Mouse (Mus musculus) ovary, postnatal 10 days (tissue): ENCODE data around the gene Mtf1.

ENCODE experiments used
- DNase-seq: peaks from one replicate; pipeline ENCODE4 v3.0.0; 2022; ENCODE audit warnings: low spot score

Gene Mtf1

DNA sequence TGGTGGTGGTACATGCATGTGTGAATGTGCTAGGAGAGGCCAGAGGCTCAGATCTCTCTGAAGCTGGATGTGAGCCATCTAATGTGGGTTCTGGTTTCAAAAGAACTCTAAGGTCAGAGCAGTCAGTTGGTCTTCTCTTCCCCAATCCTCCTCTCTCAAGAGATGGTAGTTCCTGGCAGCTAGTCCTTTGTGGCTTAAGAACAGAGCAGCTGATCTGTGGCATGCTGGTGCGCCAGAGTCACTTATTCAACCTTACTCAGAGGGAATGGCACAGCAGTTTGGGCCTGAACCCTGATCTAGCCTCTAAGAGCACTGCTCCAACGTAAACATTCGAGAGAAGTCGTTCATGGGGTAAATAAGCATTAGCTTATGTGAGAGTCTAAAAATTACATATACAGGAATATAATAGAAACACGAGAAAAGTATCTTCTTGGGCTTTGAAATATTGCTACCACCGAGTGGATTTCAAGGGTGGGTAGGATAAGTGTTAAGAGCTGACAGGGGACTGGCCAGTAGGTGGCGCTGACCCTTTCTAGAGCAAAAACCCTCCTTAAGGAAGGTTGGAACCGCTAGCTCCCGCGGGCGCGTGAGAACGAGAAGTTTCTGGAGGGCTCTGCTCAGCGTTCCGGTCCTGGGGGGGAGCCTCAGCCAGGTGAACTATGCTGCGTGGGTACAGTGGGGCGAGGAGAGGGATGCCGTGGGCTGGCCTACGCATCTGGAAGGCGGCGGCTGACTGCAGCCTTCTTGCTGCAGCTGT, at the start of gene Mtf1:
Mtf1 (plus strand) TSS at position 553 of the 757 bp plus-strand sequence.
- DNase-seq = peak; percentile 57

DNA sequence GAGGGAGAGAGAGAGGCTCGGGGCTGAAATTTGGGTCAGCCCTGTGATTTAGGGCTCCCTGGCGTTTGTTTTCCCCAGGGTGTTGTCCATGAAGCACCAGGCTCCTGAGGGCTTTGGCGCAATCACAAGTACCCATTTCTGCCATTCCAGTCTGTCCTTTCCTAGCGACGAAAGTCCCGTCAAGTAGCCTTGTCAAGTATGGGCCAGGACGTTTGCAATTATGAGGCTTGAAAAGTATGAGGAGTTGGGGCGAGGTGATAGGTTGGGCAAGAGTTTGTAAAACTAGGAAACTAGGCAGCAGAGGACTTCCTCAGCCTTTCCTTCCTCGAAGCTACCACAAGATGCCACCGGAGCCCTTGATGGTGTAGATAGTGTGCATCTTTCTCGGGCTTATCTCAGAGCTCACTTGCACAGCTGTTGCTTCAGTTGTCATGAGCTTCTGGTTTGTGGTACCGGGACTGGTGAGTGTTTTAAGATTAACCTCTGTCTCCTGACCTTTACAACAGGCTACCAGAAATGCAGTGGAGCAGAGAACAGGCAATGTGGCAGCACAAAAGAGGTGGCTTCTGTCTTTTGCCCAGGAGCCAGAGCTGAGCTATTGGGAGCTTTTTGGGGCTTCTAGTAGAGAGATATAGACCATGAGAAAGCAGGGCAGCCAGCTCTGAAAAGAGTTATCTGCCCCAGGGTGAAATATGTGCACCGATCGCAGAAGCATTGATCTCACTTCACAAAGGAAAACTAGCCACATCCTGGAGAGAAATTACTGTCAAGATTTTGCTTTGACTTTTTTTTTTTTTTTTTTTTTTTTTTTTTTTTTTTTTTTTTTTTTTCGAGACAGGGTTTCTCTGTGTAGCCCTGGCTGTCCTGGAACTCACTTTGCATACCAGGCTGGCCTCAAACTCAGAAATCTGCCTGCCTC, 49.4 kb upstream of the Mtf1 start:
- no peak for DNase-seq

DNA sequence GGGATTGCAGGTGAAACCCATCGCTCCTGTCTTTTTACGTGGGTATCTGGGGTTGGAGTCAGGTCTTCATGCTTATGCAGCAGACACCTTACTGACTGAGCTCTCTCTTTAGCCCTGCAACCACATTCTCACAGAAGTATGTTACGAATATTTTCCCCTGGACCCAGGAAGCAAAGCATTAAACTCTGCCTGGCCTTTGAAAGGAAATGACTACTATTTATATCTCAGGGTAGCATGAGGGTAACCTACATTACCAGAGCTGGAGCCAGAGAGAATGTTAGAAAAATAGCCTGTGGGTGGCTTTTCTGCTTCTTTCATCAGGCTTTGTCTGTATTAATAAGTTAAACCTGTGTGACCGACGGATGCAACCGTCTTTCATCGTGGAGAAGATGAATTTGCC, 46.4 kb upstream of the Mtf1 start:
- no peak for DNase-seq

DNA sequence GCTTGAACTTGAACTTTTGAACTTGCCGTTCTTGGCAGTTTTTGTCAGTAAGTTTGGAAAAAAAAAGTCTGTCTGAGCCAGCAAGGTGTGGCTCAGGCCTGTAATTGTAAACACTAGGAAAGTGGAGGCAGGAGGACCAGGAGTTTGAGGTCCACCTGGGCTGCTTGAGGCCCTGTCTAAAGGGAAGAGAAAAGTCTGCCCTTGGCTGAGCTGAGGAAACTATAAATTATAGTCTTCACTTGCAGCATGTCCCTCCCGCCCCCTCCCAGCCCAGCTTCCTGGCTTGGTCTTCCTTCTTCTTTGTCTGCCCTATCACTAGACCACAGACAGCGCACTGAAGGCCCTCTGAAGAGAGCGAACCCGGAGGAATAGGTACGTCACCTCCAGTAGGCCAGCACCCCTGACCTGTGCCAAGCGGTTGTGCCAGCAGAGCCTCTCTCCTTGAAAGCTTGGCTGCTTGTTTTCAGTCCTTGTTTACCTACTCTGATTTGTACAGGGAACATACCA, 42.5 kb upstream of the Mtf1 start:
- no peak for DNase-seq

DNA sequence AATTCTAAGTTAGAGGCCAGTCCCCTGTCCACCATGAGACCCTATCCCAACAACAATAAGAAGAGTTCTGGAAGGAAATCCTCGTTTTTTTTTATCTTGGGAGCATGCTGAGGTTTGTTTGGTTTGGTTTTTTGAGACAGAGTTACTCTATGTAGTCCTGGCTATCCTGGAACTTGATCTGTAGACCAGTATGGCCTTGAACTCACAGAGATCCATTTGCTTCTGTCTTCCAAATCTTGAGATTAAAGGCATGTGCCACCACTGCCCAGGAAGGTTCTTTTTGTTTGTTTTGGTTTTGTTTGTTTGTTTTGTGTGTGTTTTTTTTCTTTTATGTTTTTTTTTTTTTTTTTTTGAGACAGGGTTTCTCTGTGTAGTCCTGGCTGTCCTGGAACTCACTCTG, 40.7 kb upstream of the Mtf1 start:
- no peak for DNase-seq

DNA sequence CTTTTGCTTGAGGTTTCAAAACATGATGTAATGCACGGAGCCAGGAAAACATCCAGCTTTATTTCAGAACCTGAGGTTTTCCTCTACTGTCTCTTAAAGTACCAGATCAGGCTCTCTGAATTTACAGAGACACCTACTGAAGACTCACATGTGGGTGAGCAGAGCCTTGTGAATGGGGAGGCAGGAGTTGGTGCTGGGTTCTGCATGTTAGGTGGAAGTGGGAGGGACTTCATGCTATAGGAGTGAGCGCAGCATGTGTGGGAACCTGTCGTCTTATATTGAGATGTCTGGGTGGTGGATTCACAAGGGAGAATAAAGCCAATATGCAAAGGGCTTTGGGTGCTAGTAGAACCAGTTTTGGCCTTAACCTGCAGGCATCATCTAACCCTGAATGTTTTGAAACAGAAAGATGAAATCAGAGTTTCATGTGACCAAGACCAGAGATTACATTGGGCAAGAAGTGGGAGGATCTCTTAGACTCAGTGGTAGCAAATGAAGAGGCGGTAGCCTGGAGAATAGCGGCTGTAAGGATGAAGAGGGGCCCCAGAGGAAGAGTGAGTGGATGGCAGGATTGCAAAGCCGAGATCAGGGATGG, 38.9 kb upstream of the Mtf1 start:
- no peak for DNase-seq

DNA sequence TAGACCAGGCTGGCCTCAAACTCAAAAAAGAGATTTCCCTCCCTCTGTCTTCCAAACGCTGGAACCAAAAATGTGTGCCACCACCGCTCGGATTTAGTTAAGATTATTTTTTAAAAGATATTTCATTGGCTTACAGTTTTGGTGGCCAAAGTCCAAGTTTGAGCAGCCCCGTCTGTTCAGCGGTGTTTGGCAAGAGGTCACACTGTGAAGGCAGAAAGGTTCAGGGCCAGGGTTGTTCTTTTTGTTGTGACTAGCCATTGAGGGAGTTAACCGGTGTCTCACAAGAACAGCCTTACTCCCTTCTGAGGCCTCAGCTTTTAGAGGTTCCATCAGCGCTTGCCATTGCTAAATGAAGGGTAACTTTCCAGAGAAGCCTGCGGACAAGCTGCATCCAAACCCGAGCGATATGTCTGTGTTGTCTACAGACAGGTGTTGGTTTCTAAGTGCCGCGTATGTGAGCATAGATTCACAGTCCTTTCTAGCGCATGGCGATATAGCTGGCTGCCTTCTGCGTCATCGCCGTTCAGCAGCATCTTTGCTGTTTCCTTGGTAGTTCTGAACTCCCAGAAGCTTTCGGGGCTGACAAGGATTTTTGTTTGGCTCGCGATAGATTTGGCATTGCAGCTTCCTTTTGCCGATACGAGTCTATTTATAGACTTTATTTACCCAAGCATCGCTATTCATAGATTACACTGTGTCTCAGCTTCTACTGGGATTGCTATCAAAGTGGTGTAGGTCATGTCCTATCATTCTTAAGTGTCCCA, 35.9 kb upstream of the Mtf1 start:
- DNase-seq = no peak

DNA sequence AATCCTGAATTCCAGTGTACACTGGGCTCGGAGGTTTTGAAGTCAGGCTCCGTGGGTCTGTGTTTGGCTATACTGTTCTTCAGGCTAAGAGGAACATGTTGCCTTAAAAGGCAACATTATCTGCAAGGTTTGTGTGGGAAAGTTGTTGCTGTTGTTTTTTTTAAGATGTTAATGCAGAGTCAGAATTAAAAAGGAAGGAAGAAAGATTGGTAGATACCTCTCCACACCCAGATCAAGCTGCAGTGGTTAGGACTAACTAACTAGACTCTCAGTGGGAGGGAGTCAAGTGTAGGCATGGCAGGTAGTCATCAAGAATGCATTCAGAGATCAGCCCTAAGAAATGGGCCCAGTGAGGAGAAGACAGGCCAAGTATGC, 35.4 kb upstream of the Mtf1 start:
- DNase-seq = no peak

DNA sequence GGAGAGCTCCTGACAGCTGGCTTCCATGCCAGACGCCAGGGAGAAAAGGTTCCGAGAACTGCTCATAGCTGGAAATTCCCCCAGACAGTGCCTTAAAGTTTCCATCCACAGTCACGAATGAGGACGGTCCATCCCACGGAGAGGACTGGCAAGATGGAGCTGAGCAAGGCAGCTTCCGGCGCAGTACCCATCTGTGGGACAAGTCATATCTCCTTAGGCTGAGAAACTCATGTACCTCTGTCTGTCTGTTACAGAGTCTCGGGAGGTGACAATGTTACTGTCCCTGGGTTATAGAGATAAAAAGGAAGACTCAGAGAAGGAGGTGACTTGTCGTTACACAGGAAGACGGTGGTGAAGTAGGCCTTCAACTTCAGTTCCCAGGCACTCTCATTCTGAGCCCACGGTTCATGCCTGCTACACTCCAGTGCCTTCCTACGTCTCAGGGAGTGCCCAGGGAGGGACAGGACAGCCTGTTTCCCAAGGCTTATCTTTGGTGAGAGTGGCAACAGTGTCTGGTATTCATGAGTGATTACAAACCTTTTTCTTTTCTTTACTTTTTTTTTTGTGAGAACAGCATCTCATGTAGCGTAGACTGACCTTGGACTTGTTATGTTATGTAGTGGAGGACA, 32.8 kb upstream of the Mtf1 start:
- no peak for DNase-seq

DNA sequence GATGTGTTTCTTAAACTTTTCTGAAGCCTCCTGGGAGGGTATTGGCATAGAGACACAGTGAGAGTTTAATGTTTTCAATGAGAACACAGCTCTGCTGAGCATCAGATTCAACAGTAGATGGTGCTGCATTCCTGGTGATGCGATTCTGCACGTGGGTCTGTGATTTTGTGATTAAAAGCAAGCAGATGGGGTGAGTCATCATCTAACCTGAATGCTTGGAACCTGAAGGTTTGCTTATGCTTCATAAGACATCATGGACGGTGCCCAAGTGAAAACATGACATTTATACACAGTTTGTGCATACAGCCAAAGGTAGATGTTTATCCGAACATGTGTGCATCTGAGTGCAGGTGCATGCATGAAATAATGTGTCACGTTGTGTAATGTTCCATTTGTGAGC, 31.3 kb upstream of the Mtf1 start:
- DNase-seq = no peak

DNA sequence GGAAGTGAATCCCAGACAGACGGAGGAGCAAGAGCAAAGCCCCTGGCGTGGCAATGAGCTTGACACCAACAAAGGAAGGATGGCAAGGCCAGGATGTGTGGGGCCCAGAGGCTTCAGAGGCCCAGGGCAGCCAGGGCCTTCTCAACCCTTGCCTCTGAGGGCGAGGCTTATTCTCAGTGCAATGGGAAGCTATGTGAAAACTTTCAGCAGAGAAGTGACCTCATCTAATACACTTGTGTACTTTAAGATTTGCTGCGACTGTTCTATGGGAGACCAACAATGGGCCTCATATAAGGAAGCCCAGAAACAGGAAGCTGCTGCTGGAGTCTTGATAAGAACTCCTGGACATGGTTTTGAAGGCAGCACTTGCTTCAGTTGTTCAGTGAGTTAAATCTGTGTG, 29.8 kb upstream of the Mtf1 start:
- DNase-seq = no peak

DNA sequence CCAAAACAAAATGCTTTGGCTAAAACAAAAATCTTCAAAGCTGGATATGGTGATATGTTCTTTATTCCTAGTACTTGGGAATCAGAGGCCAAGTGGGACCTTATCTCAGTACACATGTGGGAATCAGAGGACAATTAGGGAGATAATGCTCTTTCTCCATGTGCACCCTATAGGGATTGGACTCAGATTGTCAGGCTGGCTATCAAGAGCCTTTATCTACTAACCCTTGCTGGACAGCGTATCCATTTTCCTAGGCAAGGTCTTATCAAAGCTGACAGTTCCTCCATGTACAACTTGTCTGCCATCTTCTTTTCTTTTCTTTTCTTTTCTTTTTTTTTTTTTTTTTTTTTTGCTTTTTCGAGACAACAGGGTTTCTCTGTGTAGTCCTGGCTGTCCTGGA, 28.5 kb upstream of the Mtf1 start:
- DNase-seq = no peak

DNA sequence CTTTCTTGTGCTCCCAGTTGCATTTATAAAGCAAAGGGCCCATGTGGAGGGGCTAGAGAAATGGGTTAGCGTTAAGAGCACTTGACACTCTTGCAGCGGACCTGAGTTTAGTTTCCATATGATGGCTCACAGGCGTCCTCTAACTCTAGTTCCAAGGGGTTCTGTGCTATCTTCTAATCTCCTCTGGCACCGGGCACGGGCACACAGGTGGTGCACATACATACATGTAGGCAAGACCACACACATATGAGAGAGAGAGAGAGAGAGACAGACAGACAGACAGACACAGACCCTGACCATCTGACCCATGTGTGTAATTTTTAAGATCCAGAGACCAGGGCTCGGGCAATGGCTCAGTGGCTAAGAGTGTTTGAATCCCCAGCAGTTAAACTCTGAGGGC, 27.9 kb upstream of the Mtf1 start:
- DNase-seq = no peak

DNA sequence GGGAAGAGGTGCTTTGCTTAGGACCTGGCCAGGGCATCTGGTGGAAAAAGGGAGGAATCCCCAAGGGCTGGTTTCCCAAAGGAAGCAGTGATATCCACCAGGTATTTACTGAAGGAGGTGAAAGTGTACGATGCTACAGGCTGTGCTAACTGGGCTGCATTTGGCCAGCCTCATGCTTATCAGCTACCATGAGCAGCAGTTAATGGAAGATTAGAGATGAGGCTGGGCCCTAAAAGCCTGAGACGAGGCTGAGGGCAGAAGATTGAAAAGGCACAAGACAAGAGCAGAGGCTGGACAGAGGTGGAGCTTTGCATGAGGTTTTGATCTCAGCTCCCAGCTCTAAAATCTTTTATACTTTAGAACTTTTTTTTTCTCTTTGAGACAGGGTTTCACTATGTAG, 27.5 kb upstream of the Mtf1 start:
- no peak for DNase-seq

DNA sequence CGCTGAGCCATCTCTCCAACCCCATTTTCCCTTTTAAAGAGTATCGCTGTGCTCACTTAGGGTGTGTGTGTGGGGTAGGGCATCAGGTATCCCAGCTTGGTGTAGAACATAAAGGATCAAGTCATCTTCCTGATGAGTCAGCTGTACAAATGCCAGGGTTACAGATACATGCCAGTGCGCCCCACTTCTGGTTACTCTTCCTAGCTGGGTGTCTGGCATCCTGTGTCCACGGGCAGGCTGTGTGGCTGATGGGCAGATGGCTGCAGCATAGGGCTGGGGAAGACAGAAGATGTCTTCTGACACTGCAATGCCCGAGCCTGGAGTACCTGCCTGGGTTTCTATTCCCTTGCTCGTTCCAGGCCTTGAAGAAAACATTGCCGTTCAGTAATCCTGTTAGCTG, 20.5 kb upstream of the Mtf1 start:
- DNase-seq = no peak

DNA sequence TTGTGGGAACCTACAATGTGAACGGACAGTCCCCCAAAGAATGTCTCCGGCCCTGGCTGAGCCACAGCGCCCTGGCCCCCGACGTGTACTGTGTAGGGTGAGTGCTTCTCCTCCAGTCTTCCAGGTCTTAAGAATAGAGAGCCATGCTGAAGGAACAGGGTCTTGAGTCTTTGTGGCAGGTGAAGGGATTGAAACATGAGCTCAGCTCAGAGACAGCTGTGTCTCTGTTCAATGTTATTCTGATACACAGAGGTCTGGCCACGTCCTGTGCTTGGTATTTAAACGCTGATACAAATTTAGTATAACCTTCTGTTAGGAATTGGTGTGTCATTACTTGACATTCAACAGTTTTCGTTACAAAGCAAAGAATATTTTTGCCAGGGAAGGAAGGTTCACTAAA, 19.5 kb upstream of the Mtf1 start:
- DNase-seq = no peak

DNA sequence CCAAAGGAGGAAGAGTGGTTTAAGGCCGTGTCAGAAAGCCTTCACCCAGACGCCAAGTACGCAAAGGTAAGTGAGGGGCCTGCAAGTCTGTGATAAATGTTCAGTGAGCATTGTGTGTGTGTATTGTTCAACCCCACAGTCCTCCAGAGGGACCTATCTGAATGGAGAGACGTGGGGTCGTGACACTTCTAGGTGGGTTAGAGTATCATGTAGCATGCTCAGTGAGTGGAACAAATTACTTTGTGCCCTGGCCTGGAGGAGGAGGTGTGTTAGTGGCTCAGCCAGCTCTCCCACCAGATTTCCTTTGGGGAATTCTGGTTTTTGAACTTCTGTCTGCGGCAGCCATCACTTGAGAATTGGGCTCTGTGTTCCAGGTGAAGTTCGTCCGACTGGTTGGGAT, 18.0 kb upstream of the Mtf1 start:
- no peak for DNase-seq

DNA sequence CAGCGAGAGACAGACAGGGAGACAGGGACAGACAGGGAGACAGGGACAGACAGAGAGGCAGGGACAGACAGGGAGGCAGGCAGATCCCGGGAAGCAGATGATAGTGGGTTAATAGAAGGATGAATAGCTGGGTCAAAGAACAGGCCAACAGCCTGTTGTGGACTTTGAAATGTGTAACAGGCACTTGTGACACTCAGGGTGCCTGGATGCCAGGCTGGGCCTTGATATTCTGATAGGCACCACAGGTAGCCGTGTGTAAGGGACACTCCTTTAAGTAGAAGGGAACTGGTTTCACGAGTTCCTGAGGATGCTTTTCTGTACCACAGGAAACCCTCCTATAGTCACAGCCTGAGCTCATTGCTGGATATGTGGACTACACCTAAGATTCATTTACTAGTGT, 11.9 kb upstream of the Mtf1 start:
- DNase-seq = no peak

DNA sequence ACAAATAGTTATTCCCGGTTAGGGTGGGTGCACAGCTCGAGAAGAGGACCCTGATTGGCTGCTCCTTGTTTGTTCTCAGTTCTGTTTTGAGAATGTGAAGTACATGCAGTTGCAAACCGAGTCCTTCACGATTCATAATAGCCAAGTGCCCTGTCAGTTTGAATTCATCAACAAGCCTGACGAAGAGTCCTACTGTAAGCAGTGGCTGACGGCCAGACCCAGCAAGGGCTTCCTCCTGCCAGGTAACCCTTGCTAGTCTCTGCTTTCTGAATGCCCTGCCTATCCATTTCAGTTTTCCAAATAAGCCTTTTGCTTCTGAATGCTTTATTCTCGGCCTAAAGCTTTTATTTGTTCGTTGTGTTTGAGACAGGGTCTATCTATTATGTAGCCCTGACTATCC, 9.8 kb upstream of the Mtf1 start:
- no peak for DNase-seq

DNA sequence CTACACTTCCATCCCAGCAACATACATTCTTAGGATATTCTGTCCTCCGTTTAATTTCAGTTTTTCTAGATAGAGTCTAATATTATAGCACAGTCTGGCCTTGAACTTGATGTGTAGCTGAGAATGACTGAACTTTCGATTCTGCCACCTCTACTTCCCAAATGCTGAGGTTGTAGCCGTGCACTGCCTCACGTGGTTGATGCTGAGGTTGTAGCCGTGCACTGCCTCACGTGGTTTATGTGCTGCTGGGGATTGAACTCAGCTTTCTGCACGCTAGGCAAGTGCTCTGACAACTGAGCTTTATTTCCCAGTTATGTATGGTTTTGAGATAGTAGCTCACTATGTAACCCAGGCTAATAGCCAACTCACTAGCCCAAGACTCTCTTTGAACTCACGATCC, 5.8 kb upstream of the Mtf1 start:
- no peak for DNase-seq

DNA sequence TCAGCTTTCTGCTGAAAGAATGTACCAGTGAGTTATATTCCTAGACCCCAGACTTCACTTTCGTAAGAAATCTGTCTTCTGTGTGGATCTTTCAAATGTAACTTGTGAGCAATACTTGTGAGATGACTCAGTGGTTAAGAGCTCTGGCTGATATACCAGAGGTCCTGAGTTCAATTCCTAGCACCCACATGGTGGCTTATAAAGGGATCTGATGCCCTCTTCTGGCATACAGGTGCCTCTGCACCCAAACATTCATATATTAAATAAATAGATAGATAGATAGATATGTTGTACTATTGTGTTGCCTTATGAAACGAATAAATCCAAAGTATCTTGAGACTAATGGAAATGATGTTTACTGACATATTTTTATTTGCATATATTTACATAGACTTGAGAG, 5.0 kb upstream of the Mtf1 start:
- no peak for DNase-seq
